8 mouse cellular contexts compared by ENCODE assay signal in genomic region chr5:77357405-77358149, GRCm38 (mm10). TPM values are rescaled to one million over a fixed set of nuclear protein-coding genes. Genes with fewer than 3 reads are reported as not detected.
DNase-seq lines count a peak whose midpoint lies in the region; ATAC-seq and TF ChIP-seq lines count a peak whose summit lies in the region.

No protein-coding gene starts in this region.

- no peaks in the 10 kb centered on the region for H3K9me3 ChIP-seq in intestine, embryonic 15.5 days
- no peaks in the 10 kb centered on the region for H3K9me3 ChIP-seq in liver, postnatal 0 days (ENCODE audit: low read length)
- H3K9me3 ChIP-seq in neural tube, embryonic 11.5 days (ENCODE audit: control insufficient read depth, low read length): no peaks in the 10 kb centered on the region

- POLR2A ChIA-PET in Patski (lab: Charles Lee): interaction anchor here (0.6 to 2.5 kb wide), 8 partner anchors 10 to 50 kb away, joined by 3 to 11 read pairs (median 6); partner anchors contain the start of gene Igfbp7

- ATAC-seq in Patski: peak; percentile 72
- peak; percentile 79 for ATAC-seq in common myeloid progenitor, adult 5-6 weeks (replicated peaks; ENCODE audit: low read depth, poor library complexity, severe bottlenecking)
- ATAC-seq in granulocyte monocyte progenitor cell, adult 5-6 weeks (replicated peaks; ENCODE audit: poor library complexity, severe bottlenecking): peak; percentile 77
- ATAC-seq in intestine, embryonic 15.5 days: peak; percentile 82
- peak; percentile 66; the same call in 1 of the 2 replicates for ATAC-seq in liver, postnatal 0 days
- peak; percentile 66; the same call in 1 of the 2 replicates for ATAC-seq in neural tube, embryonic 11.5 days (ENCODE audit: insufficient read depth, low FRiP score, low TSS enrichment)

- no peak for TF ChIP-seq CTCF in Patski (IDR thresholded peaks at IDR 0.05)
- no peak for TF ChIP-seq CTCF in liver, postnatal 0 days (IDR thresholded peaks at IDR 0.05; ENCODE audit: low read depth)

- peak overlapping the region; percentile 38 for H3K4me3 ChIP-seq in intestine, embryonic 15.5 days (replicated peaks)
- peak overlapping the region; percentile 49 for H3K4me3 ChIP-seq in liver, postnatal 0 days (ENCODE audit: low read depth, low read length)
- H3K4me3 ChIP-seq in neural tube, embryonic 11.5 days (ENCODE audit: low read depth, low read length): peak overlapping the region; percentile 28

- H3K4me1 ChIP-seq in intestine, embryonic 15.5 days (replicated peaks): peaks cover 14% of the 10 kb centered on the region
- H3K4me1 ChIP-seq in liver, postnatal 0 days (ENCODE audit: insufficient read depth): peaks cover 15% of the 10 kb centered on the region
- H3K4me1 ChIP-seq in neural tube, embryonic 11.5 days (ENCODE audit: control insufficient read depth, insufficient read depth, low read length): no peaks in the 10 kb centered on the region; the same call in 1 of the 2 replicates

- in situ Hi-C loops in Patski (cut with MboI; ENCODE audit: low pct_unique_long_range_greater_than_20kb): loop anchor here (10.0 kb wide), 1 partner anchor 47 kb away; the partner anchor contains the start of gene Igfbp7

- no peaks in the 10 kb centered on the region for H3K27me3 ChIP-seq in Patski
- H3K27me3 ChIP-seq in intestine, embryonic 15.5 days (replicated peaks): no peaks in the 10 kb centered on the region
- H3K27me3 ChIP-seq in liver, postnatal 0 days (ENCODE audit: insufficient read depth, low read length): no peaks in the 10 kb centered on the region
- H3K27me3 ChIP-seq in neural tube, embryonic 11.5 days (ENCODE audit: control insufficient read depth, insufficient read depth, low read length): no peaks in the 10 kb centered on the region

- peak overlapping the region; percentile 66 for H3K4me2 ChIP-seq in intestine, embryonic 15.5 days (replicated peaks)
- H3K4me2 ChIP-seq in liver, postnatal 0 days (ENCODE audit: low read depth, low read length): peak overlapping the region; percentile 85
- peak overlapping the region; percentile 51 for H3K4me2 ChIP-seq in neural tube, embryonic 11.5 days (ENCODE audit: low read depth)

- CTCF ChIA-PET in Patski (lab: Charles Lee): interaction anchor here (0.9 to 7.2 kb wide), 13 partner anchors 9 to 102 kb away, joined by 3 to 46 read pairs (median 6); partner anchors contain the start of gene Igfbp7

- H3K27ac ChIP-seq in intestine, embryonic 15.5 days: peak overlapping the region; percentile 87
- H3K27ac ChIP-seq in liver, postnatal 0 days (ENCODE audit: low read depth): peak overlapping the region; percentile 58
- no peak overlapping the region for H3K27ac ChIP-seq in neural tube, embryonic 11.5 days (ENCODE audit: low read depth, low read length)

- TF ChIP-seq EP300 in liver, postnatal 0 days (IDR thresholded peaks at IDR 0.05; ENCODE audit: low read depth): no peak

- WGBS in intestine, embryonic 15.5 days: 18% methylated on average over 22 of the region's 22 CpGs
- WGBS in liver, postnatal 0 days (ENCODE audit: insufficient replicate concordance): 14% methylated on average over 22 of the region's 22 CpGs
- 16% methylated on average over 22 of the region's 22 CpGs for WGBS in neural tube, embryonic 11.5 days

- DNase-seq in Patski (ENCODE audit: low read depth, low spot score): peak; percentile 75
- DNase-seq in liver, postnatal 0 days: peak; percentile 70
- DNase-seq in neural tube, embryonic 11.5 days (ENCODE audit: low spot score): peak; percentile 64
- peak; percentile 83 for DNase-seq in thymus, postnatal 14 days
- DNase-seq in cerebellum, postnatal 36 days: no peak

- H3K36me3 ChIP-seq in intestine, embryonic 15.5 days: no peaks in the 10 kb centered on the region
- H3K36me3 ChIP-seq in liver, postnatal 0 days (replicated peaks; ENCODE audit: insufficient read depth, low read length): no peaks in the 10 kb centered on the region
- H3K36me3 ChIP-seq in neural tube, embryonic 11.5 days (ENCODE audit: control insufficient read depth, insufficient read depth, low read length): no peaks in the 10 kb centered on the region

- peak overlapping the region; percentile 31; the same call in 1 of the 2 replicates for H3K9ac ChIP-seq in intestine, embryonic 15.5 days
- H3K9ac ChIP-seq in liver, postnatal 0 days (replicated peaks): peak overlapping the region; percentile 42; the same call in 1 of the 2 replicates
- peak overlapping the region; percentile 54; the same call in 1 of the 2 replicates for H3K9ac ChIP-seq in neural tube, embryonic 11.5 days (ENCODE audit: low read length)

RNA-seq across cellular contexts. Expression of gene Polr2b, which starts 47.6 kb away (rescaled TPM):
- polyA plus RNA-seq in Patski (2021): 75.3 TPM
- total RNA-seq in common myeloid progenitor, adult 5-6 weeks (2017): 160 and 171 TPM in 2 replicates
- 61.4 and 71.7 TPM in 2 replicates for total RNA-seq in granulocyte monocyte progenitor cell, adult 5-6 weeks (2014; fragmentation: Nextera tagmentation)
- 136 and 140 TPM in 2 replicates for total RNA-seq in granulocyte monocyte progenitor cell, adult 5-6 weeks (2017)
- 51.5 and 55.9 TPM in 2 replicates for polyA plus RNA-seq in intestine, embryonic 15.5 days (2015; fragmentation: Nextera tagmentation; extraction: Ambion mirVana)
- polyA plus RNA-seq in liver, postnatal 0 days (2015; fragmentation: Nextera tagmentation; extraction: Ambion mirVana): 16.4 and 18.6 TPM in 2 replicates
- polyA plus RNA-seq in neural tube, embryonic 11.5 days (2014; fragmentation: Nextera tagmentation; extraction: Ambion mirVana): 103 and 115 TPM in 2 replicates

RNA-seq across cellular contexts. Expression of gene Noa1, which starts 47.7 kb away (rescaled TPM):
- polyA plus RNA-seq in Patski (2021): 28.2 TPM
- total RNA-seq in common myeloid progenitor, adult 5-6 weeks (2017): 20.3 and 40.9 TPM in 2 replicates
- total RNA-seq in granulocyte monocyte progenitor cell, adult 5-6 weeks (2014; fragmentation: Nextera tagmentation): 46.2 and 54.2 TPM in 2 replicates
- 8.8 and 16.5 TPM in 2 replicates for total RNA-seq in granulocyte monocyte progenitor cell, adult 5-6 weeks (2017)
- 35.3 and 35.4 TPM in 2 replicates for polyA plus RNA-seq in intestine, embryonic 15.5 days (2015; fragmentation: Nextera tagmentation; extraction: Ambion mirVana)
- polyA plus RNA-seq in liver, postnatal 0 days (2015; fragmentation: Nextera tagmentation; extraction: Ambion mirVana): 8.2 and 10.5 TPM in 2 replicates
- 33.1 and 33.4 TPM in 2 replicates for polyA plus RNA-seq in neural tube, embryonic 11.5 days (2014; fragmentation: Nextera tagmentation; extraction: Ambion mirVana)

RNA-seq across cellular contexts. Expression of gene Igfbp7, which starts 50.3 kb away (rescaled TPM):
- polyA plus RNA-seq in Patski (2021): 1,229 TPM
- 1.8 and 2.7 TPM in 2 replicates for total RNA-seq in common myeloid progenitor, adult 5-6 weeks (2017)
- 4.6 TPM in 1 of 2 replicates, not detected in the other for total RNA-seq in granulocyte monocyte progenitor cell, adult 5-6 weeks (2014; fragmentation: Nextera tagmentation)
- total RNA-seq in granulocyte monocyte progenitor cell, adult 5-6 weeks (2017): 1.4 TPM in 1 of 2 replicates, not detected in the other
- polyA plus RNA-seq in intestine, embryonic 15.5 days (2015; fragmentation: Nextera tagmentation; extraction: Ambion mirVana): 87.4 and 92.5 TPM in 2 replicates
- polyA plus RNA-seq in liver, postnatal 0 days (2015; fragmentation: Nextera tagmentation; extraction: Ambion mirVana): 89.6 and 97.3 TPM in 2 replicates
- polyA plus RNA-seq in neural tube, embryonic 11.5 days (2014; fragmentation: Nextera tagmentation; extraction: Ambion mirVana): 19.4 and 22.6 TPM in 2 replicates

Comparison
In these comparisons a context has a peak if more than half of its experiments do, and no peak if none do; other contexts are left out.
1. DNase-seq: peak in Patski (single experiment), liver, postnatal 0 days (single experiment), neural tube, embryonic 11.5 days (single experiment) and thymus, postnatal 14 days (single experiment); none in cerebellum, postnatal 36 days (0 of 2).
2. RNA of gene Igfbp7, which starts 50.3 kb away (polyA plus RNA-seq): 1,229 TPM in Patski (single experiment); 89.6 to 97.3 TPM in liver, postnatal 0 days, 87.4 to 92.5 TPM in intestine, embryonic 15.5 days and 19.4 to 22.6 TPM in neural tube, embryonic 11.5 days; every median in the first group is over 10 times any median in the second.
3. Peak in every context shown above with its lines, with median percentiles within 50 percentile points of each other: ATAC-seq, H3K4me2 ChIP-seq, H3K4me3 ChIP-seq and H3K9ac ChIP-seq.